Mouse (Mus musculus): ENCODE data around the gene Col11a2. TPM values are rescaled to one million over a fixed set of nuclear protein-coding genes. Genes with fewer than 3 reads are reported as not detected.

Gene Col11a2
- polyA plus RNA-seq, 1 experiment = 0.56 TPM

- Histone ChIP-seq H3K9me3 (ENCODE audit: control insufficient read depth, low read length) (peaks cover 29% of the 10 kb centered on the region), H3K27me3 (ENCODE audit: control insufficient read depth) (no peaks in the 10 kb centered on the region), H3K4me3 (replicated peaks) (peak overlapping the region; percentile 91), H3K4me1 (ENCODE audit: control insufficient read depth) (peaks cover 68% of the 10 kb centered on the region), H3K36me3 (ENCODE audit: control insufficient read depth) (peaks cover 49% of the 10 kb centered on the region)
- TF ChIP-seq GATA1 (IDR thresholded peaks at IDR 0.05; ENCODE audit: low read length) (no peak), TAL1 (IDR thresholded peaks at IDR 0.05; ENCODE audit: low read length) (no peak)
Observed at GRCm38 (mm10) chr17:34024861-34025755, 14.1 kb upstream of the Col11a2 start.

DNA sequence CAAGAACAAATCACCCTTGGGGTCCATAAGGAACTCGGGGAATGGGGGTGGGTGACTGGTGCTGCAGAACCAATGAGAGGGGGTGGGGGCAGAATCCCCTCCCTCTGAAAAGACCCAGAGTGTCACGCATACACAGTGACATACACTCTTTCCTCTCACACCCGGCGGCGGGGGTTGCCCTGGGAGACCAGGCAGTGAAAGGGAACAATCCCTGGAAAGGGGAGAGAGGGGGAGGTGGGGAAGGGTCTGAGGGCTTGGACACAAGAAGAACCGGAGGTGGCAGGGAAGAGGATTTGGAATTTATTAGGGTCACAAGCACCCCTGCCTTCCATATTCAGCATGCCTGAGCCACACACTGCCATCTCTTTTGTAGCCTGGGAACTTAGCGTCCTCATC, 13.5 kb upstream of the Col11a2 start:
- Histone ChIP-seq H3K4me1 (ENCODE audit: control insufficient read depth) (peaks cover 74% of the 10 kb centered on the region), H3K27me3 (ENCODE audit: control insufficient read depth) (no peaks in the 10 kb centered on the region), H3K36me3 (ENCODE audit: control insufficient read depth) (peaks cover 54% of the 10 kb centered on the region), H3K4me3 (replicated peaks) (peak overlapping the region; percentile 91), H3K9me3 (ENCODE audit: control insufficient read depth, low read length) (peaks cover 25% of the 10 kb centered on the region)
- TF ChIP-seq GATA1 (IDR thresholded peaks at IDR 0.05; ENCODE audit: low read length) = no peak
- TF ChIP-seq TAL1 (IDR thresholded peaks at IDR 0.05; ENCODE audit: low read length) = no peak

DNA sequence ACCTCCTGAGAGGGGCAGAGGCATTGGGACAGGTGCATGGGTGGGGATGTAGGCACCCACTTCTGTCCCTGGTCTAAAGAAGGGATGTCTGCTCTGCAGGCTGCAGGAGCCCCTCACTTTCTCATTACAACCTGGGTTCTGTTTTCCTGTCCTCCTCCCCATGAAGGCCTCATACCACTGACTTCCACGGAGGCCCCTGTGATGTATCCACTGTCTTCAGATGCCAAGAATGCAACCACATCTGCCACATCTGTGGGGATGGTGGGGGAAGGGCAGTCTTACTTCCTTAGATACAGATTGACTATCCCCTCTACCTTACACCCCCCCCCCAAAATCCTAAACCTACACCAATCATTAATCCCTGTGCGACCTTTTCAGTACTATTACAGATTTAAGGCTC, 13.0 kb upstream of the Col11a2 start:
- peak overlapping the region; percentile 1 for H3K4me3 ChIP-seq (replicated peaks)
- peaks cover 79% of the 10 kb centered on the region for H3K4me1 ChIP-seq (ENCODE audit: control insufficient read depth)
- no peak for TF ChIP-seq GATA1 (IDR thresholded peaks at IDR 0.05; ENCODE audit: low read length)
- no peak for TF ChIP-seq TAL1 (IDR thresholded peaks at IDR 0.05; ENCODE audit: low read length)
- peaks cover 51% of the 10 kb centered on the region for H3K36me3 ChIP-seq (ENCODE audit: control insufficient read depth)
- peaks cover 20% of the 10 kb centered on the region for H3K9me3 ChIP-seq (ENCODE audit: control insufficient read depth, low read length)
- H3K27me3 ChIP-seq (ENCODE audit: control insufficient read depth) = no peaks in the 10 kb centered on the region

DNA sequence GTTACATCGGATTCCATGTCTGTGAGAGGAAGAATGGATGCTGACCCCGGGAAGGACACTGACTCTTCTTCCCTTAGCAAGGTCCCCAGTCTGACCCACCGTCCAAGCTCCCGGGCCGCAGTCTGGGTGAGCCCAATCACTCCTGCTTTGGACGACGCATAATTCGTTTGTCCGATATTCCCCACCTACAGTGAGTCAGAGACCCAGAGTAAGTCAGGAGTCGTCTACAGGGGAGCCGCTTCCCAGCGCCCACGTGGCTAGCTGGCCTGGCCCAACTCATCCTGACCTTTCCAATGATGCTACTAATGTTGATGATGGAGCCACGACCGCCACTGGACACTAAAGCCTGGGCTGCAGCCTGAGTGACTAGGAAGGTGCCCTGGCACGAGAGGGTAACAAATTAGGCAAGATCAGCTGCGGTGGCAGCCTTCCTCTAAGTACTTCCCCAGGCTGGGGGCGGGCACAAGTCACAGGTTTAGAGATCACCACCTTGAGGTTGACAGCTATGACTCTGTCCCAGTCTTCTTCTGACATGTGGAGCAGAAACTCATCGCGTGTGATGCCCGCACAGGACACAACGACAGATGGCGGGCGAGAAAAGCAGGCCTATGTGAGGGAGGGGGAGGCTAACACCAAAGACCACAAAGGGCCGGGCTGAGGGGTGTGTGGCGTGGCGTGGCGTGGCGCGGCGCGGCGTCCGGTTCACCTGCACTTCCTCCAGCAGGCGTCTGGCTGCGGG, 12.2 kb upstream of the Col11a2 start:
- Histone ChIP-seq H3K9me3 (ENCODE audit: control insufficient read depth, low read length) (peaks cover 13% of the 10 kb centered on the region), H3K27me3 (ENCODE audit: control insufficient read depth) (no peaks in the 10 kb centered on the region), H3K36me3 (ENCODE audit: control insufficient read depth) (peaks cover 43% of the 10 kb centered on the region), H3K4me1 (ENCODE audit: control insufficient read depth) (peaks cover 79% of the 10 kb centered on the region), H3K4me3 (replicated peaks) (peak overlapping the region; percentile 84)
- no peak for TF ChIP-seq TAL1 (IDR thresholded peaks at IDR 0.05; ENCODE audit: low read length)
- no peak for TF ChIP-seq GATA1 (IDR thresholded peaks at IDR 0.05; ENCODE audit: low read length)

GRCm38 (mm10) chr17:34027656-34028223, 11.5 kb upstream of the Col11a2 start, which contains the start of gene H2-Ke6:
Gene H2-Ke6 (minus strand): TSS chr17:34028060.
- Histone ChIP-seq H3K36me3 (ENCODE audit: control insufficient read depth) (peaks cover 36% of the 10 kb centered on the region), H3K4me1 (ENCODE audit: control insufficient read depth) (peaks cover 85% of the 10 kb centered on the region), H3K4me3 (replicated peaks) (peak within 1 kb of the TSS; percentile 84), H3K9me3 (ENCODE audit: control insufficient read depth, low read length) (peaks cover 7% of the 10 kb centered on the region), H3K27me3 (ENCODE audit: control insufficient read depth) (no peaks in the 10 kb centered on the region)
- TF ChIP-seq TAL1 (IDR thresholded peaks at IDR 0.05; ENCODE audit: low read length) = no peak
- no peak for TF ChIP-seq GATA1 (IDR thresholded peaks at IDR 0.05; ENCODE audit: low read length)

- Histone ChIP-seq H3K4me3 (replicated peaks) (peak overlapping the region; percentile 84), H3K27me3 (ENCODE audit: control insufficient read depth) (no peaks in the 10 kb centered on the region), H3K9me3 (ENCODE audit: control insufficient read depth, low read length) (no peaks in the 10 kb centered on the region), H3K36me3 (ENCODE audit: control insufficient read depth) (peaks cover 35% of the 10 kb centered on the region), H3K4me1 (ENCODE audit: control insufficient read depth) (peaks cover 90% of the 10 kb centered on the region)
- TF ChIP-seq GATA1 (IDR thresholded peaks at IDR 0.05; ENCODE audit: low read length) (no peak), TAL1 (IDR thresholded peaks at IDR 0.05; ENCODE audit: low read length) (no peak)
Observed at GRCm38 (mm10) chr17:34028501-34029149, 10.6 kb upstream of the Col11a2 start.

DNA sequence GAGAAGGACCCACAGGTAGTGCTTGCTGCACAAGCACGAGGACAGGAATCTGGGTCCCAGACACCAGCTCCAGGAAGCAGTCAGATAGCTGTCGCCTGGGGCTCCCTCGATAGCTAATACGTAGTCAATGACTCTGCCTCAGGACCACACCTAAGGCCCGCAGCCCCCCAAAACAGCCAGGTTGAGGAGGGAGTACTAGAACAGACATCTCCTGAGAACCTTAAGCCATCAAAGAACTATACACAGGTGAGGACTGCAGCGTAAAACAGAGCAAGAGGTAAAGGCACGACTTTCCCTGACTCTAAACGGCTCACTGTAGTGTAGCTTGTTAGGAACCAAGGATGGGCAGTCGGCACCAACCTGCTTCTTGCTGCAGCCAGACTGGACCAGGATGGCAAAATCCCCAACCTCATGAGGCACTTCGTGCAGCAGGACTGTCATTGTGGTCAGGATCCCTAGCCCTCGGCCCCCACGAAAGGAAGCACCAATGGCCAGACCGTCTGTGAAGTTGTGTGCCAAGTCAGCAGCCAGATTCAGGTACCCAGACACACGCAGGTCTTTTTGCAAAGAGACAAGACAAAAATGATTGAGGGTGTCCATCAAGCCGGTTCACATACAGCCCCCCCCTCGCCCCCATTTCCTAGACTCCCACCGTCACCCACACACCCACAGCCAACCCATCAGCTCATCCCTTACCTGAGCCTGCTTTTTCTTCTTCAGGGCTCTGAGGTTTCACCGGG, 9.9 kb upstream of the Col11a2 start:
- peak overlapping the region; percentile 91 for H3K4me3 ChIP-seq (replicated peaks)
- no peaks in the 10 kb centered on the region for H3K27me3 ChIP-seq (ENCODE audit: control insufficient read depth)
- peaks cover 90% of the 10 kb centered on the region for H3K4me1 ChIP-seq (ENCODE audit: control insufficient read depth)
- no peaks in the 10 kb centered on the region for H3K9me3 ChIP-seq (ENCODE audit: control insufficient read depth, low read length)
- peaks cover 41% of the 10 kb centered on the region for H3K36me3 ChIP-seq (ENCODE audit: control insufficient read depth)
- TF ChIP-seq TAL1 (IDR thresholded peaks at IDR 0.05; ENCODE audit: low read length) (no peak), GATA1 (IDR thresholded peaks at IDR 0.05; ENCODE audit: low read length) (no peak)

All from erythroblast, embryonic 14.5 days (primary cell).